Mouse (Mus musculus) lung, postnatal 0 days (tissue): ENCODE results near the gene Susd2. TPM values are rescaled to one million over a fixed set of nuclear protein-coding genes. Genes with fewer than 3 reads are reported as not detected.

Source experiments
- ATAC-seq: fragments of 200-750 bp; cut with Nextera tagmentation; 2 replicates; pipeline ENCODE4 v1.8.0; 2017; ENCODE audit warnings: moderate library complexity
- DNase-seq: peaks from one replicate; pipeline ENCODE4 v3.0.0-alpha.2; 2016; ENCODE audit warnings: low spot score
- H3K27ac ChIP-seq: fragments of 300-500 bp; sonication (generic); 2 replicates; pipeline ENCODE4 v1.5.1; 2014; ENCODE audit warnings: antibody characterized with exemption, mild to moderate bottlenecking, low read length, mixed read lengths
- H3K27me3 ChIP-seq: fragments of 300-500 bp; sonication (generic); replicated peaks from 2 replicates; pipeline ENCODE4 v1.6.1; 2014; ENCODE audit warnings: low read length, mixed read lengths; ENCODE audit not compliant: insufficient read depth
- H3K36me3 ChIP-seq: fragments of 300-500 bp; sonication (generic); 2 replicates; pipeline ENCODE4 v1.6.1; 2014; ENCODE audit warnings: low read length, mixed read lengths; ENCODE audit not compliant: insufficient read depth
- H3K4me1 ChIP-seq: fragments of 300-500 bp; sonication (generic); 2 replicates; pipeline ENCODE4 v1.6.1; 2014; ENCODE audit warnings: antibody characterized with exemption, low read depth, low read length, mixed read lengths; ENCODE audit not compliant: insufficient read depth
- H3K4me2 ChIP-seq: fragments of 300-500 bp; sonication (generic); replicated peaks from 2 replicates; pipeline ENCODE4 v1.6.1; 2014; ENCODE audit warnings: low read depth, mild to moderate bottlenecking, low read length, moderate library complexity, mixed read lengths
- H3K4me3 ChIP-seq: fragments of 300-500 bp; sonication (generic); 2 replicates; pipeline ENCODE4 v1.5.1; 2014; ENCODE audit warnings: low read depth, low read length
- H3K9ac ChIP-seq: fragments of 300-500 bp; sonication (generic); replicated peaks from 2 replicates; pipeline ENCODE4 v1.6.1; 2014; ENCODE audit warnings: low read depth, mild to moderate bottlenecking
- H3K9me3 ChIP-seq: fragments of 300-500 bp; sonication (generic); 2 replicates; pipeline ENCODE4 v1.6.1; 2016; ENCODE audit warnings: low read length, mixed read lengths
- CTCF ChIP-seq: IDR thresholded peaks from 2 replicates; pipeline ENCODE4 v1.5.1; 2016; ENCODE audit warnings: antibody characterized with exemption, mild to moderate bottlenecking
- EP300 ChIP-seq: IDR thresholded peaks from 2 replicates; pipeline ENCODE4 v1.6.1; 2016; ENCODE audit warnings: antibody characterized with exemption, mild to moderate bottlenecking, control low read depth
- whole genome bisulfite sequencing: fragments of 180-500 bp; shearing (Covaris S2); extraction: QIAGEN DNeasy Blood & Tissue Kit; methylation state at CpG from one replicate; pipeline ENCODE4 v1.1.7; 2014; 5-methylcytosine and 5-hydroxymethylcytosine counted together
- polyA plus RNA-seq: library from polyadenylated mRNA; unstranded; fragments of >200 nt; fragmentation: Nextera tagmentation; extraction: Ambion mirVana; gene quantifications from 2 replicates; pipeline ENCODE4 v1.2.1, GENCODE M21; 2015

The Susd2 gene
- polyA plus RNA-seq, 1 experiment from 2014 or later: 9.3 TPM

GRCm38 (mm10) chr10:75626991-75627390 is 16.8 kb downstream of the Susd2 start:
- H3K4me1 ChIP-seq: no peaks in the 10 kb centered on the region
- H3K4me3 ChIP-seq: no peak overlapping the region
- no peak overlapping the region for H3K4me2 ChIP-seq
- DNase-seq (peak; percentile 85), ATAC-seq (peak; percentile 95)
- no peak overlapping the region for H3K9ac ChIP-seq
- TF ChIP-seq EP300 (no peak), CTCF (no peak)
- no peaks in the 10 kb centered on the region for H3K27me3 ChIP-seq
- no peaks in the 10 kb centered on the region for H3K9me3 ChIP-seq
- no peak overlapping the region for H3K27ac ChIP-seq
- 33% methylated on average over 3 of the region's 3 CpGs for WGBS
- no peaks in the 10 kb centered on the region for H3K36me3 ChIP-seq

DNA sequence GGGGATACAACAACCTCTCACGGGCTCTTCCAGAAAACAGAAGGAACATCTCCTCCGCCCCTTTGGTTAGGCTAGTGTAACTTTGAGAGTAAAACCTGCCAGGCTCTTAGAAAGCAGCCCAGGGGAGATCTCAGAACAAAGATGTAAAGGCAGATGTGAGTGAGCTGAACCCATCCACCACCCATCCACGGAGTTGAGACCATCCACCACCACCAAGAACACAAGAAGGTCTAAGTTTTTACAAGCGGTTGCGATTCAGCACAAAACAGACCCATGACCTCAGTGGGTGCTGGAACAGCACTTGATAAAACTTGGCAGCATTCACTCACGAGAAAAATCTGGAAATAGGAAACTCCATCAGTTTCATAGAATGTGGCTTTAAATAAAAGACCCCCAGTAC is 17.9 kb downstream of the Susd2 start:
- ATAC-seq (no peak), DNase-seq (no peak)
- H3K36me3 ChIP-seq: no peaks in the 10 kb centered on the region
- H3K9ac ChIP-seq: no peak overlapping the region
- no peaks in the 10 kb centered on the region for H3K27me3 ChIP-seq
- no peaks in the 10 kb centered on the region for H3K9me3 ChIP-seq
- whole genome bisulfite sequencing: 27% methylated on average over 6 of the region's 6 CpGs
- H3K4me1 ChIP-seq: no peaks in the 10 kb centered on the region
- H3K4me2 ChIP-seq: no peak overlapping the region
- H3K4me3 ChIP-seq: no peak overlapping the region
- TF ChIP-seq CTCF (no peak), EP300 (no peak)
- no peak overlapping the region for H3K27ac ChIP-seq

DNA sequence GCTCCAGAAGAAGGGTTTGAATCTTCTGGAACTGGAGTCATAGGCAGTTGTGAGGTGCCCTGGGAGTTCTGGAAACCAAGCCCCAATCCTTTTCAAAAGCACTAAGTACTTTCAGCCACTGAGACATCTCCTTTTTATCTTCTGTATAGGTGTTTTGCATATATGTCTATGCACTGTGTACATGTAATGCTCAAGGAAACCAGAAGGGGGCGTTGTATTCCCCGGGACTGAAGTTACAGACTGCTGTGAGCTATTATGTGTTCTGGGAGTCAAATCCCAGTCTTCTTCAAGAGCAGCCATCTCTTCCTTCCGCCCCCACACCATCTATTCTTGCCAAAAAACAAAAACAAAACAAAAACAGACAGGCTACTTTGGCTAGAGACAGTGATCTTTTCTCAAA is 23.0 kb downstream of the Susd2 start:
- Histone ChIP-seq H3K9ac (no peak overlapping the region), H3K27me3 (no peaks in the 10 kb centered on the region), H3K27ac (no peak overlapping the region), H3K4me2 (no peak overlapping the region), H3K4me1 (no peaks in the 10 kb centered on the region), H3K4me3 (no peak overlapping the region), H3K36me3 (no peaks in the 10 kb centered on the region), H3K9me3 (no peaks in the 10 kb centered on the region)
- TF ChIP-seq EP300 (no peak), CTCF (peak; percentile 32; the same call in 1 of the 2 replicates)
- DNase-seq (no peak), ATAC-seq (no peak)
- 49% methylated on average over 3 of the region's 3 CpGs for WGBS

DNA sequence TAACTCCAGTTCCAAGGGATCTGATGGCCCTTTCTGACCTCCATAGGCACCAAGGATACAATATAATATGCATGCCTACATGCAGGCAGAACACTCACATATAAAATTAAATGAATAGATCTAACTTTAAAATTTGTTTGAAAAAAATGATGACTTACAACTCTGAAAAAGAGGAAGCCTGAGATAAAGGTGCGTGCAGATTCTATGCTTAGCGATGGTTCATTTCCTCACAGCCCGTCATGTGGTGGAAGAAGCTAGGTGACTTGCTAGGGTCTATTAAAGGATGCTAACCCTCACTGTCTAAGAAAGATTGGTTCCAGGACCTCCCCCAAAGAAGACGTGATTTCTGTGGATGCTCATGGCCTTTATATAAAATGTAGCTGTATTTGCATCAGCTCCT is 27.8 kb downstream of the Susd2 start:
- no peak overlapping the region for H3K27ac ChIP-seq

DNA sequence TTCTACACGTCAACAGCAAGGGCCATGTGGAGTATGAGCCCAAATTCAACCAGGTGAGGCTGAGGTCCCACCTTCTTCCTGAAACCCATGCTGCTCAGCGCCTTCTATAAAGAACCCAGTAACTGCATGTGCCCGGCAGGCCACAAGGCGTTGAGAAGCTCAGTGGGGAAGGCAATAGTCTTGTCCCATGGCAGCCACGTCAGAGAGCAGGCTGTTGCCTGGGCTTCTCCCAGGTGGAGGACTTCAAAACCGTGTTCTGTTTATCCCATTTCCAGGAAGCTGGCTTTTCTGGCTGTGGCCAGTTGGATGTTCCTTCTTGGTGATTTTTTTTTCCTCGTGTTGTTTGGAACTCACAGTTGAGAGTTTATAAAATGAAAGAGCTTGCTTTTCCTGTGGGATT is 33.3 kb downstream of the Susd2 start:
- no peak overlapping the region for H3K27ac ChIP-seq
- DNase-seq (no peak), ATAC-seq (no peak)
- 52% methylated on average over 7 of the region's 7 CpGs for WGBS
- no peak overlapping the region for H3K4me3 ChIP-seq
- no peak overlapping the region for H3K9ac ChIP-seq
- H3K4me1 ChIP-seq: no peaks in the 10 kb centered on the region
- no peak overlapping the region for H3K4me2 ChIP-seq
- H3K27me3 ChIP-seq: no peaks in the 10 kb centered on the region
- no peaks in the 10 kb centered on the region for H3K9me3 ChIP-seq
- H3K36me3 ChIP-seq: no peaks in the 10 kb centered on the region
- no peak for TF ChIP-seq EP300
- TF ChIP-seq CTCF: no peak

More for the DNA sequence above, 27.8 kb downstream of the Susd2 start:
- Histone ChIP-seq H3K27me3 (no peaks in the 10 kb centered on the region), H3K36me3 (no peaks in the 10 kb centered on the region), H3K9me3 (no peaks in the 10 kb centered on the region), H3K4me1 (no peaks in the 10 kb centered on the region), H3K4me2 (no peak overlapping the region), H3K9ac (no peak overlapping the region), H3K4me3 (no peak overlapping the region)
- TF ChIP-seq EP300 (no peak), CTCF (no peak)
- ATAC-seq (no peak), DNase-seq (no peak)
- WGBS: 86% methylated on average over 4 of the region's 4 CpGs

DNA sequence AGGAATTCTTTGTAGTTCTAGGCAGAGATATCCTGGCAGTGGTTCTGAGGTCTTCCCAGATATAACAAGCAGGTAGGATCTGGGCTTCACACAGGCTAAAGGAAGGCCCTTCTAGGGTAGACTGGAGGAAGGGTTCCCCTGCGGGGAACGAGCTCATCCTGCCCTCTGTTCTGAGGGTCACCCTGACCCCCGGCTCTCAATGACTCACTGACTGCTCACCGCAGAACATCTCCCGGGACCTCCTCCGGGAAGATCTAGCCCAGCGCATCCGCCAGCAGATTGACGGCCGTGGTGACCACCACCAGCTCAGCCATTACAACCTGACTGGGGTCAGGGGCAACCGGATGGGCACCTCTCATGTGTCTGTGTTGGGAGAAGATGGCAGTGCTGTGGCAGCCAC is 34.8 kb downstream of the Susd2 start:
- TF ChIP-seq CTCF (no peak), EP300 (no peak)
- H3K4me3 ChIP-seq: no peak overlapping the region
- WGBS: 89% methylated on average over 11 of the region's 11 CpGs
- no peak for ATAC-seq
- H3K27me3 ChIP-seq: no peaks in the 10 kb centered on the region
- no peak for DNase-seq
- no peak overlapping the region for H3K4me2 ChIP-seq
- no peaks in the 10 kb centered on the region for H3K36me3 ChIP-seq
- no peak overlapping the region for H3K9ac ChIP-seq
- H3K9me3 ChIP-seq: no peaks in the 10 kb centered on the region
- no peak overlapping the region for H3K27ac ChIP-seq
- no peaks in the 10 kb centered on the region for H3K4me1 ChIP-seq

GRCm38 (mm10) chr10:75607253-75607652 is 36.6 kb downstream of the Susd2 start:
- no peak overlapping the region for H3K9ac ChIP-seq
- WGBS: 82% methylated on average over 4 of the region's 4 CpGs
- TF ChIP-seq EP300 (no peak), CTCF (no peak)

More at GRCm38 (mm10) chr10:75607253-75607652, 36.6 kb downstream of the Susd2 start:
- Histone ChIP-seq H3K27ac (no peak overlapping the region), H3K4me2 (no peak overlapping the region), H3K9me3 (no peaks in the 10 kb centered on the region), H3K36me3 (no peaks in the 10 kb centered on the region), H3K4me1 (no peaks in the 10 kb centered on the region), H3K4me3 (no peak overlapping the region), H3K27me3 (no peaks in the 10 kb centered on the region)
- ATAC-seq (no peak), DNase-seq (no peak)
